Mouse (Mus musculus): ENCODE measurements around the gene Zfp772. TPM values are rescaled to one million over a fixed set of nuclear protein-coding genes. Genes with fewer than 3 reads are reported as not detected.

Gene Zfp772
- polyA plus RNA-seq (2012; ENCODE audit: low replicate concordance): 0.11 and 0.31 TPM in 2 replicates

GRCm38 (mm10) chr7:7209313-7210151, at the start of gene Zfp772:
Gene Zfp772 (minus strand): TSS chr7:7209998.

GRCm38 (mm10) chr7:7247228-7247627, 37.4 kb upstream of the Zfp772 start, which contains the start of gene Vmn2r29:
Gene Vmn2r29 (minus strand): TSS chr7:7247328.

GRCm38 (mm10) chr7:7171227-7172147, 38.3 kb downstream of the Zfp772 start, which contains the start of gene Zfp418:
Gene Zfp418 (plus strand): TSS chr7:7171330.

Other genes starting within 250 kb of the Zfp772 start
- not detected in 2 replicates for gene Aurkc, start 214.7 kb downstream of the Zfp772 start, polyA plus RNA-seq (2012; ENCODE audit: low replicate concordance)
- gene Zfp954, start 88.5 kb downstream of the Zfp772 start, polyA plus RNA-seq (2012; ENCODE audit: low replicate concordance): 3.6 and 4.2 TPM in 2 replicates
- gene Zfp773, start 73.2 kb downstream of the Zfp772 start, polyA plus RNA-seq (2012; ENCODE audit: low replicate concordance): 0.16 and 0.22 TPM in 2 replicates
- gene Zfp418, start 38.7 kb downstream of the Zfp772 start, polyA plus RNA-seq (2012; ENCODE audit: low replicate concordance): 0.66 and 0.74 TPM in 2 replicates
- gene Vmn2r29, start 37.3 kb upstream of the Zfp772 start, polyA plus RNA-seq (2012; ENCODE audit: low replicate concordance): not detected in 2 replicates
- gene Gm45844, start 68.3 kb upstream of the Zfp772 start, polyA plus RNA-seq (2012; ENCODE audit: low replicate concordance): not detected in 2 replicates
- 10.6 and 13.0 TPM in 2 replicates for gene Clcn4, start 90.9 kb upstream of the Zfp772 start, polyA plus RNA-seq (2012; ENCODE audit: low replicate concordance)
- 0.03 TPM in 1 of 2 replicates, not detected in the other for gene Vmn2r30, start 127.6 kb upstream of the Zfp772 start, polyA plus RNA-seq (2012; ENCODE audit: low replicate concordance)
- not detected in 2 replicates for gene Gm45783, start 164.6 kb upstream of the Zfp772 start, polyA plus RNA-seq (2012; ENCODE audit: low replicate concordance)
- not detected in 2 replicates for gene Vmn2r31, start 189.7 kb upstream of the Zfp772 start, polyA plus RNA-seq (2012; ENCODE audit: low replicate concordance)